Mouse (Mus musculus): ENCODE results near the gene Npm1. TPM values are rescaled to one million over a fixed set of nuclear protein-coding genes. Genes with fewer than 3 reads are reported as not detected.

The Npm1 gene
- polyA plus RNA-seq, 1 experiment from 2014 or later: 786 TPM

Other genes starting within 250 kb of the Npm1 start
- 10.8 and 11.3 TPM in 2 replicates for gene Fgf18, start 15.8 kb downstream of the Npm1 start, polyA plus RNA-seq (2015; fragmentation: Nextera tagmentation; extraction: Ambion mirVana)
- not detected in 2 replicates for gene Tlx3, start 40.4 kb upstream of the Npm1 start, polyA plus RNA-seq (2015; fragmentation: Nextera tagmentation; extraction: Ambion mirVana)
- gene Gm12117, start 113.5 kb upstream of the Npm1 start, polyA plus RNA-seq (2015; fragmentation: Nextera tagmentation; extraction: Ambion mirVana): not detected in 2 replicates

All from lung, embryonic 16.5 days (tissue).